Mouse (Mus musculus): ENCODE results near the gene Tbc1d5.

Tbc1d5 gene

GRCm38 (mm10) chr17:50879910-50880309, 299.2 kb downstream of the Tbc1d5 start:
- DNase-seq (ENCODE audit: low read depth, low spot score): no peak

DNA sequence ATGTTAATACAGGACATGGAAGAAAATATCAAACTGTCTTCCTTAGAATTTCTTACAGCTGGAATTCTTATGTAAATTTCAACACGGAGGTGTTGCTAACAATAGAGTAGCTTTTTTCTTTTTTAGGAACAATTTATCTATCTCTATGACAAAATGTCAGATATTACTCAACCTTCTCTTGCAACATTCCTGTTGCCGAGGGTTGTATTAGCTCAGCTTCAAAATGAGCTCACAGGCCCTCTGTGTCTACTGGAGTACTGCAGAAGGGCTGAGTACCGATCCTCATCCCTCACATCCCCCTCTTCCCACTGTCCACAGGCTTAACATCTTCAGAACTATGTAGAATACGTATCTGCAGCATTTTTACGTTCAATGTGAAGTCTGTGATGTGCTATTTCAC, 302.7 kb downstream of the Tbc1d5 start:
- DNase-seq (ENCODE audit: low read depth, low spot score): no peak

GRCm38 (mm10) chr17:50874067-50874466, 305.1 kb downstream of the Tbc1d5 start:
- no peak for DNase-seq (ENCODE audit: low read depth, low spot score)

DNA sequence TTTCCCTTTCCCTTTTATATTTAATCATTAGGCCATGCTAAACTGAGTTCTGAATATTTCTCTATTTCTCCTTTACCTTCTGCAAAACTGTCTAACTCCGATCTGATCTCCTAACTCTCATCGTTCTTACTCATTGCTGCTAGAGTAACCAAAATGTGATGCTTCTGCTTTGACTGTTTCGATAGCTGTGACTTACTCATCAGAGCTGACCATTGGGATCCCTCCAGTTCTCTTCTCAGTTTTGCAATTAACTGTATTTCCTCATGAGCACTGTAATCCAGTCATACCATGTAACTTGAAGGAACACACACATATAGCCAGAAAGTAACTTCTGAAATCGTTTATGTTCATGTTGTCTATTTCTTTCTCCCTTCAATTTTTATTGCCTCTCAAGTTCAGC, 306.6 kb downstream of the Tbc1d5 start:
- no peak for DNase-seq (ENCODE audit: low read depth, low spot score)

DNA sequence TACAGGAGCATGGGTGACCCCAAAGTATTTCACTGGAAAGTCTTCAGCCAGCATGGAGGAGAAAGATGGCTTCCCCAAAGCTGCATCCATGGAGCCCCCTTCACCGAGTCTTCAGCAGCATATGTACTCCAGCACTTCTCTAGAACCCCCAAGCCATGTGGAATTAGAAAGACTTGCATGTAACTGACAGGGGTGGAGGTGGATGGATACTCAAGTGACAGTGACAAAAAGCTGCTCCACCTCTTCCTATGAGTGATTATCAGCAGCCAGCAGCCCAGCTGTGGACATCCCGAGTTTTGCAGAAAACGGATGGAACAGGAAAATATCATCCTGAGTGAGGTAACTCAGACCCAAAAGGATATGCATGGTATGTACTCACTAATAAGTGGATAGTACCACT, 311.9 kb downstream of the Tbc1d5 start:
- no peak for DNase-seq (ENCODE audit: low read depth, low spot score)

DNA sequence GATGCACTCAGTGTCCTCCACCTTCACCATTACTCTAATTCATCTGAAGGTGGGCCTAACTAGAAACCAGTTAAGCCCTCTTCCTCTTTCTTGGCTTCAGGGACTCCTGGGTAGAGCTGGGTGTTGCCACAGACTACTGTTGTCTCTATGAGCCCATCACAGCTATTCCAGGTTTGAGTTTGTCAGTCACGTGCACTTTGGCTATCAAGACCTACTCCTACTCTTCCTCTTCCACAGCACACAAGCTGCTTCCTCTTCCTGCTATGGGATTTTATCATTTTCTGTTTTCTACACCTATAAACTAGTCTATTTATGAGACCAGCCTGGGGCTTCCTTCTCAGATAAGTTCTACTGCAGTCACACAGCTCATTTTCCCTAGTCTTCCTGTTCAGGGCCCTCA, 314.4 kb downstream of the Tbc1d5 start:
- no peak for DNase-seq (ENCODE audit: low read depth, low spot score)

GRCm38 (mm10) chr17:50853220-50853619, 325.9 kb downstream of the Tbc1d5 start:
- DNase-seq (ENCODE audit: low read depth, low spot score): no peak

GRCm38 (mm10) chr17:50851382-50851781, 327.8 kb downstream of the Tbc1d5 start:
- DNase-seq (ENCODE audit: low read depth, low spot score): no peak

GRCm38 (mm10) chr17:50814089-50814488, 365.1 kb downstream of the Tbc1d5 start:
- no peak for DNase-seq (ENCODE audit: low read depth, low spot score)

GRCm38 (mm10) chr17:50813580-50813979, 365.6 kb downstream of the Tbc1d5 start:
- no peak for DNase-seq (ENCODE audit: low read depth, low spot score)

DNA sequence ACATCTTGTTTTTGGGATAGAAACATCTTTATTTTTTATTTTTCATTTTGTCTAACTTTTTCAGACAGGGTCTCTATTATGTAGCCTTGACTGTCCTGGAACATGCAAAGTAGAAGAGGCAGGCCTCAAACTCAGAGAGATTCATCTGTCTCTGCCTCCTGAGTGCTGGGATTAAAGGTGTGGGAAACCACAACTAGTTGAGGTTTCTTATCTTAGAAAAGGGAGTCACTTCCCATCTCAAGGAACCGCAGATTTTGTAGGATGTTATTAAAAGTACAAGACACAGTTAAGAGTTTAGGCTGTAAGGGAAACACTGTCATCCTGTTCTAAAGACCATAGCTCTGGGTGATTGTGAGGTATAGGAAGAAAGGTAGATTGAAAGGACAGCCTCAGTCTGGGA, 373.5 kb downstream of the Tbc1d5 start:
- DNase-seq (ENCODE audit: low read depth, low spot score): no peak

- DNase-seq (ENCODE audit: low read depth, low spot score): no peak
Measured at GRCm38 (mm10) chr17:50803234-50803633, 375.9 kb downstream of the Tbc1d5 start.

DNA sequence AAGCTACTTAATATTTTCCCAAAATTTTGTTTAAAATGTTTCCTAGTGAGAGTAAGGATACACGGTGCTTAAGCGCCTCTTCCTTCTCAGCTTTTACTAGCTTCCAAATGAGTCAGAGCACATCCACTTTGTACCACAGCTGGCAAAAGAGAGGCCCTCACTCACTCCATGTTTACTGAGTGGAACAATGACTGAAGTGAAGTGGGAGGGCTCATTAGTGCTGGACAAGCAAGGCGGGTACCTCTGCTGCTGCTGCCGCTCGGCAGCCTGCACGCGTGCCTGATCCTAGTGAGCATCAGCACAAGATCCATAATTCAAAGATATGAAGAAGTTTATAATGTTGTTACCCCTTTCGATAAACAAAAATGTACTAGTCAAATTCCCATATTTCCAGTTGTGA, 376.8 kb downstream of the Tbc1d5 start:
- DNase-seq (ENCODE audit: low read depth, low spot score): no peak

- DNase-seq (ENCODE audit: low read depth, low spot score): peak; percentile 42
Measured at GRCm38 (mm10) chr17:50795445-50796095, 383.6 kb downstream of the Tbc1d5 start.

DNA sequence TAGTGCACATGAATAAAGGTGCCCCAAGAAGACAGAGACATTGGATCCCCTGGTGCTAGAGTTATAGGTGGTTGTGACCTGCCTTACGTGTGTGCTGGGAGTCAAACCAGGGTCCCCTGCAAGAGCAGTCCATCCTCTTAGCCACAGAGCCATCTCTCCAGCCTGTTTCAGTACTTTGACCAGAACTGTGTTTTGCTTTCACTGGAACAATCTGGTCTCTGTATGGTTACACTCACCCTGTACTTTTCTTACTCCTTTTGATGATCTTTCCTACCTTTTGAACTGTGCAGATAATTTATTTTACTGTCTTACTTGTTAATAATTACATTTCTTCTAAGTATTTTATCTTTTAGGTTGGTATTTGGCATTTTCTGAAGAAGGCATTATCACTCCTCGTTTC, 387.5 kb downstream of the Tbc1d5 start:
- no peak for DNase-seq (ENCODE audit: low read depth, low spot score)

DNA sequence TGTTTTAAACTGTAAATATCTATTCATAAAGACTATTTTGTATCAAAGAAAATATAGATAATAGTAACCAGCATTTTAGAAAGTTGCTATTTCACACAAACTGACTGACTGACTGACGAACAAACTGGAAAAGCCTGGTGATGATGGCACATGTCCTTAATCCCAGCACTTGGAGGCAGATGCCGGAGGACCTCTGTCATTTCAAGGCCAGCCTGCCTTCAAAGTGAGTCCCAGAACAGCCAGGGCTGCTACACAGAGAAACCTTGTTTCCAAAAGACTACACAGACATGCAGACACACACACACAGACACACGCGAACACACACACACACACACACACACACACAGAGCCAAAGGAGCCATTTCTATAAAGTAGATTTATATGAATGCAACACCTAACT, 390.3 kb downstream of the Tbc1d5 start:
- no peak for DNase-seq (ENCODE audit: low read depth, low spot score)

DNA sequence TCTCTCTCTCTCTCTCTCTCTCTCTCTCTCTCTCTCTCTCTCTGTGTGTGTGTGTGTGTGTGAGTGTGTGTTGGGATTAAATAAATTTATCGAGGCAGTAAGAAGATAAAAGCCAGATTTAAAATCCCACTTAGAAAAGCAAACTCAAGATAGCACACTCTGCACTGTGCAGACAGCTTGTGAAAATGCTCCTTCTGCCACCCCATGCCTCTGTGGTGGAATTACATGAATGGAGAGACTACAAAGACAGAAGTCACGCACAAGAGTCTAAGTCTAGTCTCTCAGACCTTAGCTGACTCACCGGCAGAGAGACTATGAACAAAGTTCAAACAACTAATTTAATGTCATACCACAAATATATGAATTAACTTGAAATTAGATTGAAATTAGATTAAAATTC, 403.9 kb downstream of the Tbc1d5 start:
- no peak for DNase-seq (ENCODE audit: low read depth, low spot score)

GRCm38 (mm10) chr17:50764387-50764786, 414.8 kb downstream of the Tbc1d5 start:
- DNase-seq (ENCODE audit: low read depth, low spot score): no peak

- no peak for DNase-seq (ENCODE audit: low read depth, low spot score)
Measured at GRCm38 (mm10) chr17:50763407-50763806, 415.7 kb downstream of the Tbc1d5 start.

- no peak for DNase-seq (ENCODE audit: low read depth, low spot score)
Measured at GRCm38 (mm10) chr17:50762231-50762630, 416.9 kb downstream of the Tbc1d5 start.

GRCm38 (mm10) chr17:50761082-50761481, 418.1 kb downstream of the Tbc1d5 start:
- no peak for DNase-seq (ENCODE audit: low read depth, low spot score)

DNA sequence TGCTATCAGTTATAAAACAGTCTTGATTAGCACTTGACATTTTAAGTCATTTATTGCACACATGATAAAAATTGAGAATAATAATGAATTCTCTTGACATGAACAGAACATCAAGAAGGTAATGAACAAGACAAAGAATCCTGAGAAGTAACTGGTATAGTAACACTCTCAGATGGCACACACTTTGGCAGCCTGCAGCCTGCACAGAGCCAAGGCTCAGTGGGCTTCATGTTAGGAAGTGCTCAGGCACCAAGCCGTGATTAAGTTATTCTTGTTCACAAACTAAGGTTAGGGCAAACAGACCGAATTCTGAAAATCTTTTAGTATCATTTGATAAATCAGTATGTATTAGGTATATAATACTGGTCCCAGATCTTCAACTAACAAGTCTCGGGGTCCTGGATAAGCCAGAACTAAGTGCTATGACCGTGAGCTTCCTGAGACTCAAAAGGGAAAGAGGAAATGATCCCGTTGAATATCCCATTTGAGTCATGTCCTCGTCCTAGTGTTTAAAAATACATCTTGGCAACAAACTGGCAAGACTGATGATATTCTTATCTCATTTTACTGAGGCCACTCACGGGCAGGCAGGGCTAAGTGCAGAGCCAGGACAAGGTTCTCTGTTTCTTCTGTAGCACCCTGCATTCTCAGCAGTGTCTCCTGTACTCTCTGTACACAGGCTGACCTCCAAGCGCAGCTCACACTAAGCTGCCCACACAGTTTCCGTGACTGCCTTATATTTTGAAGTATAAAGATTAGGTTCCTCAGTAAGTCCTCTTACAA, 425.6 kb downstream of the Tbc1d5 start:
- DNase-seq (ENCODE audit: low read depth, low spot score): no peak

- DNase-seq (ENCODE audit: low read depth, low spot score): no peak
Measured at GRCm38 (mm10) chr17:50752753-50753152, 426.4 kb downstream of the Tbc1d5 start.
